Mouse (Mus musculus): ENCODE measurements around the gene Cd300a. TPM values are rescaled to one million over a fixed set of nuclear protein-coding genes. Genes with fewer than 3 reads are reported as not detected.
"Not testable (repeated sequence)": the region's sequence is repeated elsewhere in the genome, so short reads cannot be mapped to it uniquely, and the experiment has no call there.

The Cd300a gene
- total RNA-seq, 2 experiments from 2014 or later: 0.51 to 0.68 TPM

DNA sequence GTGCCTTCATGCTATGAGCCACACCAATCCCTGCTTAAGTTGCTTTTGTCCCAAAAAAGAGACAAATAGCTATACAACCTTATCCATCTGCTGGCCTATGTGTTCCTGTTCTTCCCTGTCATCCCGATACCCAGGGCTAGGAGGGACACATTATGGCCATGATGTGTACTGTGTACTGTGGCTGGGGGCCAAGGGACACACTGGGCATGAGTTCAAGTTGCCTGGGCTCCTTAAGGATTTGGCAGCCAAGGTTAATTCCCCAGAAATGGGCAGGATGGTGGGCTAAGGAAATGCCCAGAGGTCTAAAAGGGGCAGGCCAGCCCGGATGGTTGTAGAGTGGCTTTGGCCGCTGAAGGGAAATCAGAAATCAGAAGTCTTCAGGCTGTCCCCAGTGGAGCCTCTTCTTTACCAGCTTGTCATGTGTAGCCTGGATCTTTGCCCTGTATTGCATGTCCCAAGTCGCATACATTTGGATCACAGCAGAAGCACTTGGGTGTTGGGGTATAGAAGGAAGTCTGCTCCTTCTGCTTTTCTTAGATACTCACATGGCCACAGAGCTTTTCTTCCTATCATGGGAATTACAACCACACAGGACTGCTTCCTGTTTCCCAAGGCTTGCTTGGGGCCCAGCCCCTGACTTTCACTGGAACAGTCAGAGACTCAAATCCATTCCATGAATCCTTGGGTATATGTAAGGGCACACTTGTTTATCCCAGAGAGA, 5.3 kb upstream of the Cd300a start:
- no peak for DNase-seq (ENCODE audit: low spot score in 2 of 2)
- intact Hi-C loops (cut with DNase I): no loop called here

DNA sequence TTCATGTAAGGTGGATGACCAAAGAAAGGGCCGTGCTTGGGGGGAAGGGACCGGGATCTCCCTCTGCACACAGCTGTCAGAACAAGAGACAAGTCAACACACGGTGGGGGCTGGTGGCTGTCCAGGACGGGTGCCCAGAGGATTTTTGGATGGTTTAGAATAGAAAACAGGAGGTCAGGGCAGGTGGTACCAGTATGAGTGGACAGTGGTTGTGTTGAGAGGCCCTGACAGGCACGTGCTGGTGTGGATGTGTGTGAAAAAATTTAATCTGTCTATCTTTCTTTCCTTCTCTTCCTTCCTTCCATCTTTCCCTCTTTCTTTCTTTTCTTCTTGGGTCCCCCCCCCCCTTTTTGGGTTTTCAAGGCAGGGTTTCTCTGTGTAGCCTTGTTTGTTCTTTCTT, 701 bp downstream of the Cd300a start:
- no peak for DNase-seq (ENCODE audit: low spot score in 2 of 2)
- intact Hi-C loops (cut with DNase I): no loop called here

DNA sequence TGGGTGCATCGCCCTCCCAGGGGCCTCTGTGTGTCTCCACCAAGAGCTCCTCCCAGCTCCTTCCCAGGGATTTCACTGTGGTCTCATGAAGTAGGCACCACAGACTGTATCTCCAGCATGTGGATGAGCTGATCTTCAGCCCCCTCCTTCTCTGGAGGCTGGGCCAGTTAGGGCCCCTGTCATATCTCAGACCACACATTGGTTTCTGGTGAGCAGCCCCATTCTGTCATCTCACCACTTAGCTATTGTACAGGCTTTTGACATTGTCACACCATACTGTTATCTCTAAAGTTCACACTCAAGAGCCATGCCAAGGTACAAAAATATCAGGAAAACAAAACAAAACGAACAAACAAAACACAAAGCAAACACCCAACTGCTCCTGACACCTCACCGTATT, 6.2 kb downstream of the Cd300a start:
- no peak for DNase-seq (ENCODE audit: low spot score in 2 of 2)
- intact Hi-C loops (cut with DNase I): no loop called here

DNA sequence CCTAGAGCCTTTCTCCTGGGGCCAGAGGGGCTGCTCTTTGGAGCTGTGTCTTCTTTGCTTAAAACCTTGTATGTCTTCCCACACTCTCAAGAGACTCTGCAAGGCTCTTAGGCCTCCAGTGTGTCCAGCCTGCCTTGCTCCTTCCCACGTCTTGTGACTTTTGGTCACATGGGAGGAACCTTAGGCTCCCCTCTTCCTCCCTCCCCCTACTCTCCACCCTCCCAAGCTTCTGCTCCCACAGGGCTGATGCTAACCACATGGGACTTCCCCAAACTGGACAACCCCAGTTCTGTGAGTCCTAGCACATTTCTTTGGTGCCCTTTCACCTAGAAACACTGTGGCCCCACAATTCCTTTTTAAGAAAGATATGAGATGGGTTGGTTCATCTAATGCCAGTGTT, 8.2 kb downstream of the Cd300a start:
- DNase-seq (ENCODE audit: low spot score in 2 of 2): no peak
- intact Hi-C loops (cut with DNase I): no loop called here

DNA sequence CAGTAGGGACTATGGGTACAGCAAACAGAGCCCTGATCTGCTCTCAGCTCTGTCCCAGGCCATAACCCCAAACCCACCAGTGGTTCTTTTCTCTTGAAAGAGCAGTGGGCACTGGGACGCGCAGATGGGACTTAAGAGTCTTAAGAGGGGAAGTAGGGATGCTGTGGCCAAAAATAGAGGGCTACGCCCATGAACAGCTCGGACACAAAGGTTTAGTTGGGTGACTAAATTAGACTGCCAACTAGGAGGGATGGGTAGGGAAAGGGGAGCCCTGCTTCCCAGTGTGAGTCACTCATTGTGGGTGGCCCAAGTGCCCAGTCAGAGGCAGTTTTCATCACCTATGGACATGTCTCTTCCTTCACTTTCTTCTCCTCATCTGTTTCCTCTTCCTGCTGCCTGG, 13.4 kb downstream of the Cd300a start:
- intact Hi-C loops (cut with DNase I): no loop called here
- DNase-seq (ENCODE audit: low spot score in 2 of 2): no peak

DNA sequence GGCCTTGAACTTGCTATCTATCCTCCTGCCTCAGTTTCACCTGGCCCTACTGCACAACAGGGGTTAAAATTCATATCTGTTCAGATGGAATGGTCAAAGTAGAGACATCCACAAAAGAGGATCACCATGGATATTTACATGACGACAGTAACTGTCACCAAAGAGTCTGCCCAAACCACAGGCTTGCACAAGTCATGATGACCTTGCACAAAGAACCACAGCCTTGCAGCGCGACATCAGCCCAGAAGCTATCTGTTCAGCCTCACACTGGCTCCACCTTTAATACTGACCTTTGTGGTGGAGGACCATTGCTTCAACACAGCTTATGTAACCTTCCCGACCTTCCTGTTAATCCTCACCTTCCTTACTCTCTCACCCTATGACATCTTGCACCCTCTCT, 17.7 kb downstream of the Cd300a start:
- intact Hi-C loops (cut with DNase I): no loop called here
- no peak for DNase-seq (ENCODE audit: low spot score in 2 of 2)

DNA sequence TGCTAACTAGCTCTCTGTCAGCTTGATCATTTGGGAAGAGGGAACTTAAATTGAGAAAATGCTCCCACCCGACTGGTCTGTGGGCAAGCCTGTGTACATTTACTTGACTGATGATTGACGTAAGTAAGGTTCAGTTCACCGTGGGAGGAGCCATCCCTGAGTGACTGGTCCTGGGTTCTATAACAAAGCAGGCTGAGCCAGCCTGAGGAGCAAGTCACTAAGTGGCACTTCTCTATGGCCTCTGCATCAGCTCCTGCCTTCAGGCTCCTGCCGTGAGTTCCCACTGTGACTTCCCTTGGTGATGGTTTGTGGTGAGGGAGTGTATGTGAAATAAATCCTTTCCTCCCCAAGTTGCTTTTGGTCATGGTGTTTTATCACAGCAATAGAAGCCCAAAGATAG, 18.2 kb downstream of the Cd300a start:
- intact Hi-C loops (cut with DNase I): loop anchor here (2.0 kb wide), 1 partner anchor 27 kb away; no protein-coding TSS in a partner anchor
- DNase-seq (ENCODE audit: low spot score in 2 of 2): no peak

DNA sequence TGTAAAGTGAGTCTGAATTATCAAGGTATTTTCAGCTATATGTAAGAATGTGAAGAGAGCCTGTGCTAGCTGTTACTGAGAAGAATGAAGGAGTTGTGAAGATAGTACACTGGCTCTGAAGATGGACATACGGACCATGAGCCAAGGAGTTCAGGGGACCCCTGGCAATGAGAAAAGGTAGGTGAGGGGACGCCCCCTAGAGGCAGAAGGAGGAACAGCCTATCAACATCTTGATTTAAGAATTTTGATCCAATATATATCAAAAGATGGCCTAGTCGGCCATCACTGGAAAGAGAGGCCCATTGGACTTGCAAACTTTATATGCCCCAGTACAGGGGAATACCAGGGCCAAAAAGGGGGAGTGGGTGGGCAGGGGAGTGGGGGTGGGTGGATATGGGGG, 19.7 kb downstream of the Cd300a start:
- not testable (repeated sequence) for DNase-seq (ENCODE audit: low spot score in 2 of 2)

DNA sequence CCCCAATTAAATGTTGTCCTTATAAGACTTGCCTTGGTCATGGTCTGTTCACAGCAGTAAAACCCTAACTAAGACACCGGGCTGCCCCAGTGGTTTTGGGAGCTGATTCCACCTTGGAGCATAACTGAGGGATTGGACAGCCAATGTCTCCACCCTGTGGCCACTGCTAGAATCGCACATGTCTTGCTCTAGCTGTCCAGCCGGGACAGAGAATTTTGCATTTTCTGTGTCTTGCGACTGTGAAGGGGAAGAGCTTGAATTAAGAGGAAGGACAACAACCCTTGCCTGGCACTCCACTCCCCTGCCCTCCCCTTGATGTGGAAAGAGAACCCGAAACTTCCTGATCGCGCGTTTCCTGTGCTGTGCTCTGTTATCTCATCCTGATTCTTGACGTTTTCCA, 23.0 kb downstream of the Cd300a start:
- intact Hi-C loops (cut with DNase I): loop anchor here (1.0 to 5.0 kb wide), 4 partner anchors 100 to 241 kb away; partner anchors contain the start of genes Btbd17 and Gpr142
- DNase-seq (ENCODE audit: low spot score in 2 of 2): peak; percentile 85 to 90

More for the DNA sequence above, 19.7 kb downstream of the Cd300a start:
- intact Hi-C loops (cut with DNase I): loop anchor here (2.0 kb wide), 1 partner anchor 29 kb away; no protein-coding TSS in a partner anchor

DNA sequence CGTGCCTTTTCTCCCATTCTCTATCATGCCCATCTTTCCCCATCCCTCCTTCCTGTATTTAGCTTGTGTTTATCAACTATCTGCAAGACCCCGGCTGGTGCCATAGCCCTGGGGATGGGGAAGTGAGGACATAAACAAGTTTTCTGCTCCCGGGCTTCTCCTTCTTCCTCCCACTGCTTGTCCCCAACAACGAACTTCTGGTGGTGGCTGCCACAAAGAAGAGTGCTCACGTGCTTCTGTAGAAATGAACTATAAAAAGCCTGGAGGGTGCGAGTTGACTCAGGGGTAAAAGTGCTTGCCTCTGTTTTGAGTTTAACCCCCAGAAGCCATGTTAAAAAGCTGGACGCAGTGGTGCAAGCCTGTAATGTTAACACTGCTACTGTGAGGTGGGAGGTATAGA, 25.1 kb downstream of the Cd300a start:
- intact Hi-C loops (cut with DNase I): loop anchor here (5.0 kb wide), 2 partner anchors 118 to 243 kb away; partner anchors contain the start of genes Btbd17 and Gpr142
- DNase-seq (ENCODE audit: low spot score in 2 of 2): no peak

DNA sequence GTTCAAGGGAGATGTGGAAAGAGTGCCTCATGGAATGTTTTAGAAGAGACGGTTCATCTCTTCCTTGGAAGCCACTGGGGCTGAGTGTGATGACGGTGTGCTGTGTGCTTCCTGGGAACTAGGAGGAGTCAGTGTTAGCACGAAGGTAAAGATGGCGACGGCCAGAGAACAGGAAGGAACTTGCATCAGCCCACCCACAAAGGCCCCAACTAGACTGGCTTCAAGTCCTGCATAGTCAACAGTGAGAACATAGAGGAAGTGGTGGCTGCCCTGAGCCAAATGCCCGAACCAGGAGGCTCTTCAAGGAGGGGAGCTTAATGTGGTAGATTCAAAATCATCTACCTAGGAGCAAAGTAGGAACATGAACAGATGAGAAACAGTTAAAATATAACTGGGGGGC, 27.3 kb downstream of the Cd300a start:
- intact Hi-C loops (cut with DNase I): no loop called here
- DNase-seq (ENCODE audit: low spot score in 2 of 2): no peak

DNA sequence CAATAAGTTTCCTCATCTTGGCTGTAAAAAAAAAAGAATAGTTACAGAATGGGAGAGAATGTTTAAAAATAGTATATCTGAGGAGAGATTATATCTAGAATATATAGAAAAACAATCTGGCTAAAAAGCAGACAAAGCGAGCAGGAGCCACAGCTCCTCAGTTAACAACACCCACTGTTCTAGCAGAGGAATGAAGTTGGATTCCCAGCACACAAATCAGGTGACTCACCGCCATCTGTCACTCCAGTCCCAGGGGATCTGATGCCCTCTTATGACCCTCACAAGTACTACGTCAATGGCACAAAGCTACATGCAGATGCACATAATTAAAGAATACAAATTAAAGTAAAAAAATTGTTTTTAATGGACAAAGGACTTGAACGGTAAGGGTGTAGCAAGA, 32.6 kb downstream of the Cd300a start:
- peak; percentile 39 to 46 for DNase-seq (ENCODE audit: low spot score in 2 of 2)
- intact Hi-C loops (cut with DNase I): no loop called here

DNA sequence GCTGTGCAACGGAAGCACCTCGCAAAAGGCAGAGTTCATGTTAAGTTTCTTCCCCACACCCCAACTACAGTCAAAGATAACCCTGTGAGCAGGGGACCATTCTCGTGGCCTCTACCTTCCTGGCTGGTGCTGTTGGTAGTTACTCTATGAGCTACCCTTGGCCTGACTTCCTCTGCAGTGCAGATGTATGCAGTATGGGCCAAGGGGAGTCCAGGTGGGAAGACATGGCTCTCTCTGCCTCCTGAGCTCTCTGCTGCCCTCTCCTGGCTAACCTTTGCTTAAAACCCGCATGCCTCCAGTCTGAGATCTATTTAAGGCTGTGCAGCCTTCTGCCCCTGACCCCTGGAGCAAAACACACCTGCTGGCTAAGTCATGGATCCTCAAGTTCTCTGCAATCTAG, 34.1 kb downstream of the Cd300a start:
- intact Hi-C loops (cut with DNase I): no loop called here
- no peak for DNase-seq (ENCODE audit: low spot score in 2 of 2)

DNA sequence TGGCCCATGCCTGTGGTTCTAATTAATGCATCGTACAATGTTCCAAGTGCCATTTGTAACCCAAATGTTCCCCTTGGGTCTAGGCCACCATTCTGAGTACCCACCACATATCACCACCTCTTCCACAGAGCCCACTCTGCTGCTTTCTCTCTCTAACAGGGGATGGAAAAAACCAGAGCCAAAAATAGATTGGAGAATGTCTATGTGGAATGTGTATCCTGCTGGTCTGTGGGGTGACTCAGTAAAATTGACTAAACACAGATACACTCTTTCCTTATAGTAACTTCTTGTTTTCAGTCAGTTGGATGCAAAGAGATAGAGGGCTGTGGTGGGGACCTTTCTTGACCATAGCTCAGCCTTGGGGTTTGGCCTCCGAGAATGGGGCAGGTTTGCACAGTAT, 39.7 kb downstream of the Cd300a start:
- intact Hi-C loops (cut with DNase I): no loop called here
- no peak for DNase-seq (ENCODE audit: low spot score in 2 of 2)

DNA sequence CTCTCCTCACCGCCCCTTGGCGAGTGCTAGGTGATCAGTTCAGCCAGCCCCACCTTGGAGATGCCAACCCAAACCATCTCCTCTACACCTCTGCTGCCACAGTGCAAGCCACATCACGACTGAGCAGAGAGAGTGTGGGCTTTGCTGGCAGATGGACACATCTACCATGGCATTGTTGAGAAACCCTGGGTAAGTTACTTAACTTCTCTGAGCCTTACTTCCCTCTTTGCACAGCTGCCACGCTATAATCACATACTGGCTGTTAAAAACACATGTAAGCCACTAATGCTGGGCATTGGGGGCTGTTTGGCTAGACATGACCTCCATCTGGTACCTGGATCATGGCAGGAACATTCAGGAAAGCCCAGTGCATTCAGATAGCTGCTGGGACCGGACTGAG, 41.2 kb downstream of the Cd300a start:
- intact Hi-C loops (cut with DNase I): no loop called here

DNA sequence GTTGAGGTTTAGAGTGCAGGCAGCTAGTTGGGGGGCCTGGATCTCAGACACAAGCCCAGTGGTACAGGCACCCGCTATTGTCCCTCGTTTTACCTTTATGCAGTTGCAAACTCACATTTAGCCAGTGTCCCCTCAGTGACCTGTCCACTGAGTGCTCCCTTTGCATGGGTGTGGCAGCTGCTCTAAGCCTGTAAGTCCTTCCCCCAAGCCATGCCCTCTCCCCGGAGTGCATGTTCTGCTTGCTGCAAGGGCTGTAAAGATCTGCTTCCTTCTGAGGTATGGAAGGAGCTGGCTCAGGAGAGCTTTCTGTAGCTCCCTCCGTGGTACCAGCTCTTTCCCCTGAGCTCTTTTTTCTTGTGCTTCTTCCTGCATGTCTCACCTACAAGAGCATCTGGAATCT, 43.8 kb downstream of the Cd300a start:
- intact Hi-C loops (cut with DNase I): no loop called here
- DNase-seq (ENCODE audit: low spot score in 2 of 2): no peak

More for the DNA sequence above, 41.2 kb downstream of the Cd300a start:
- DNase-seq (ENCODE audit: low spot score in 2 of 2): no peak

DNA sequence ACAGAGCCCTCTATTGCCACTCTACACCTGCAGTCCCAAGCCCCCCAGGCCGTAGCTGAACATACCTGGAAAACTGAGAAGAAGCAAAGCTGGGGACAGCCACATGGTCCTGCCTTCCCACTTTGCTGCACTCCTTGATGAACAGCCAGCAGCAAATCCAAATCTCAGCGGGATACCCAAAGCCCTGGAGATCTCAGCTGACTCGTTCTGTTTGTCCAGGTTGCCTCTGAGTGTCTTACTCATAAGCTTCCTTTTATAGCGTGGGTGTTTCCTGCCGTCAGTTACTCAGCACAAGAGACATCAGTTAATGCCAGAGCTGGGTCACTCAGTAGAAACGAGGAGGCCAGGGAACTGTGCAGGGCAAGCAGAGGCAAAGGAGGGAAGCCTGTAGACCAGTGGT, 44.3 kb downstream of the Cd300a start, which contains the start of gene Cd300lb:
Gene Cd300lb (minus strand): TSS at position 243 of the 400 bp plus-strand sequence.
- no peak for DNase-seq (ENCODE audit: low spot score in 2 of 2)
- intact Hi-C loops (cut with DNase I): no loop called here
